Mouse (Mus musculus) telencephalon, adult 2 months (tissue): Measurements from ENCODE around the gene Plce1.

ENCODE experiments used
- DNase-seq: peaks from one replicate; pipeline ENCODE4 v3.0.0-alpha.2; 2011; ENCODE audit warnings: low read depth, low spot score

Gene Plce1

DNA sequence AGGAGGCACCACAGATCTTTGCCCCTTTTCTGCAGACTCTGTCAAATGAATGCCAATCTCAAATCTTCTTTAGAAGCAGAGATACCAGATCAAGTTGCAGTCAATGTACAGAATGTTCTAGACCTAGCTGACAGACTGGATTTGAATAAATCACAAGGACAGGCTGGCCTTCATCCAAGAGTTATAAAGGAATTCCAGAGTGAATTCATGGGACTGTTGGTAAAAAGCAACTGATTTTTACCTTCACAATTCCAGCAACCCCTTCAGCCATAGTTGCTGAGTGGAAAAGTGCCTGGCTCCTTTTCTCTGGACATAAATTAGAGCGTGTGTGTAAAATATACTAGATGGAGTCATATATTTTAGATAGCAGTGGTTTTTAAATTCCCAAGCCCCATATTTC lies 102.0 kb downstream of the Plce1 start:
- no peak for DNase-seq

GRCm38 (mm10) chr19:38587559-38587958 lies 106.7 kb downstream of the Plce1 start:
- DNase-seq: no peak

DNA sequence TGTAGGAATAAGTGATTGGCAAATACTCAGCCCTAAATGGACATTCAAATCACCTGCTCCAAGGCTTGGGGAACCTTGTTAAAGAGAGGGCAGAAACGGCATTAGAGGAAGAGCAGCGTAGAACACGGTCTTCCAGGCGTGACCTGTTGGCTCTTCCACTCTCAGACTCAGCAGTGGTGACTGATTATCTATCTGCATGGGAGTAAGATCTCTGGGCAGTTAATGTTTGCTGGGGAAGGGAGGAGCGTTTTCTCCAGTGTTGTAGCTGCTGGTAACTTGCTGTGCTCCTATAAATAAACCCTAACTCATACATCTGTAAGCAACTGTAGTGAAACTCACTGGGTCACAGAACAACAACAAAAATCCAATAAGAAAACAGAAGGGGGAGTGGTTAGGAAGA lies 108.6 kb downstream of the Plce1 start:
- no peak for DNase-seq

- DNase-seq: no peak
Measured at GRCm38 (mm10) chr19:38589941-38590340, 109.0 kb downstream of the Plce1 start.

DNA sequence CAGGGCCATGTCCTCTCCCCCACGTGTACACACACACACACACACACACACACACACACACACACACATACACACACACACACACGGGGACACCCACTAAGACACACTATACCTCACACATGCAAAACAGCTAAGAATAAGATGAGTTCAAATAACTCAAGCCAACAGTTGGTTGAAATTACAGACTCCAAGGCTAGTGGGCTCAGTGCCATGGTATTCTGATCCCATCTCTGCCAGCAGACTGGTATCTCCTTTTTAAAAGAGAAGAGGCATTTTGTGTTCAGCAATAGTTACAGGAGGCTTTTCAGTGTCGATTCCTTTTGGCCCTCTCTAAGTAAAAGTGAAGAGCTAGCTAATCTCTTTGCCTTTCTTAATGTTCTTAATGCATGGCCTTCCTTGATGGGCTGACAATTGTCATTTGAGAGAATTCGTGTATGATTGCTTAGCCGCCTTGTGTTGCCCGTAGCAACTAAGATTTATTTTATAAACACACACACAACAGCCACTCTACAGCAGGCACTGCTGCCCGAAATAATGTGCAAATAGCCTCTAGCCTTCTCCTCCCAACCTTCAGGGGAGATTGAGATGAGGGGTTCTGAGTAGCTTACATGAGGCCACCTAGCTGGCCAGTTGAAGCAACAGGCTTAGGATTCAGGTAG lies 111.8 kb downstream of the Plce1 start:
- no peak for DNase-seq

- no peak for DNase-seq
Measured at GRCm38 (mm10) chr19:38593225-38593897, 112.5 kb downstream of the Plce1 start.

- DNase-seq: no peak
Measured at GRCm38 (mm10) chr19:38596096-38596495, 115.2 kb downstream of the Plce1 start.

DNA sequence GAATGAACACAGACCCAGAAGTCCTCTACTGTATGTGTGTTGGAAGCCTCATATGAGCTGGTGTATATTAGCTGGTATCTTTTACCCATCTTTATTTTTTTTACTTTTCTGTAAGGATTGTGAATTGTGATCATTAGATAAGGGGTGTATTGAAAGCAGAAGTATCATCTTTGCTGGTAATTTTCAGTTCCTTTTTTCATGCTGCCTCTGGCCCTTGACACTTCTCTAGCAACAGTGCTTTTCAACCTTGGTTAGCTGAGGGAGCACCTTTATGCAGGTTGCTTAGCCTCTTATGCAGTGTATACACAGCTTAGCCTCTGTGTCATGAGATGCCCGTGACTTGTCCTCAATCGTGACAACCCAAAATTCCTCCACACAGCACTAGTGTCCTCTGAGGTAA lies 116.5 kb downstream of the Plce1 start:
- DNase-seq: no peak

- DNase-seq: no peak
Measured at GRCm38 (mm10) chr19:38599001-38599400, 118.1 kb downstream of the Plce1 start.

DNA sequence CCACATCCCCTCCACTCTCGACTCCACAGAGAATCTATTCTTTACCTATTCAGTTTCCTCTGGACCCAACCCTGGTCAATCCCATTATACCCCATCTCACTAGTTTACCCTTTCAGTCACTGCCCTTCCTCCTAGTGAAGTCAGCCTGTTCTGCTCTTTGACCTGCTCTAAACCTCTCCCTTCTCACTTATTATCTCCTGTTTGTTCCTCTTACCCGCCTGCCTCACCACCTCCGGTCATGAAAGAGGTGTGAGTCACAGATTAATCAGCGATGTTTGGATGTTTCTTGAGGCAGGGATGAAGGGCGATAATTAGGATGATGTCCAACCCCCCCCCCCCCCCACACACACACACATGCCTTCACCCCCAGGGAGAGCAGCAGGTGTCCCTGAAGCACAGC lies 120.2 kb downstream of the Plce1 start:
- DNase-seq: no peak

- no peak for DNase-seq
Measured at GRCm38 (mm10) chr19:38602811-38603210, 121.9 kb downstream of the Plce1 start.

- no peak for DNase-seq
Measured at GRCm38 (mm10) chr19:38607236-38607635, 126.3 kb downstream of the Plce1 start.

DNA sequence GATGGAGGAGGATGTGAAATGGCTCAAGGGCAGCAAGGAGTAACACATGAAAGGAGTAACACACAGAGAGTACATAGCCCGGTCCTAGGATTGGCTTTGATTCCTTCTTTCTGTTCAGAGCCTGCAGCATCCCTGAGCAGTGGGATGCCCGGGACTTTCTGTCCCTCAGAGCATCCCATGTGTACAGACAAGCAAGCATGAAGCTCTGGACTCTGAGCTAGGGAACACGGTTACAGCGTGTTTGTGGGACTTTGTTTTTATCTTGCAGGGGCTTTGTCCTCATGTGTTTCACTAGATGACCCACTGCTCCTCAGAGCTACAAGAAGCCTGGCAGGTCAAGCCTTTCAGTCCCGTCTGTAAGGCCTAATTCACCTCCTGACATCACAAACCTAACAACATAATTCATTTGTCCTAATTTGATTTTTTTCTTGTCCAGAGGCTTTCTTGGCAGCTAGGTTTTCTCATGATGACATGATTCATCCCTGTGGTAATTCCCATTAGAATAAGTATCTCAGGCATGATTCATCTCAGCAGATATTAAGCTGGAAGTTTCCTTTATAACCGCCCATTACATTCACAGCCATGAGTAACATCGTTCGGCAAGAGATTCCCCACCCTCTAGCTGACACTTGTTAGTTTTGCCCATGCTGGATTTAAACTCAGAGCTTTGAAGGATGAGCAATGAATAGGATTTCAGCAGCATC lies 128.2 kb downstream of the Plce1 start:
- no peak for DNase-seq

DNA sequence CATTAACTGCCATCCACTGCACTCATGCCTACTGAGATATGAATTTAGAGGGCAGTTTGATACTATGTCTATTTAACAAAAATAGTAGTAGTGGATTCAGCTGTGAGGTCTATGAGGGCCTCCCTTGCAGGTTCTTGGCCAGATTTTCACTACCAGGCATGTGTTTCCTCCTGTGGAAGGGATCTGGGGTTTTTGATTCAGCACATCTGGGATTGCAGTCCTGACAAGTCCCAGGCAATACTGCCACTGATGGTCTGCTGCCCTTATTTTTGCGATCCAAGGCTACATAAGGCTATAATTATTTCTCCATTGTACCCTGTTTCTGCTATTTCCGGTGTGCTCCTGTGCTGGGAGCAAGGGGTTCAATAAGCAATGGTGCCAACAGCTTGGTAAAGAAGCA lies 129.4 kb downstream of the Plce1 start:
- no peak for DNase-seq

- no peak for DNase-seq
Measured at GRCm38 (mm10) chr19:38610809-38611208, 129.9 kb downstream of the Plce1 start.

- DNase-seq: no peak
Measured at GRCm38 (mm10) chr19:38614067-38614675, 133.3 kb downstream of the Plce1 start.

DNA sequence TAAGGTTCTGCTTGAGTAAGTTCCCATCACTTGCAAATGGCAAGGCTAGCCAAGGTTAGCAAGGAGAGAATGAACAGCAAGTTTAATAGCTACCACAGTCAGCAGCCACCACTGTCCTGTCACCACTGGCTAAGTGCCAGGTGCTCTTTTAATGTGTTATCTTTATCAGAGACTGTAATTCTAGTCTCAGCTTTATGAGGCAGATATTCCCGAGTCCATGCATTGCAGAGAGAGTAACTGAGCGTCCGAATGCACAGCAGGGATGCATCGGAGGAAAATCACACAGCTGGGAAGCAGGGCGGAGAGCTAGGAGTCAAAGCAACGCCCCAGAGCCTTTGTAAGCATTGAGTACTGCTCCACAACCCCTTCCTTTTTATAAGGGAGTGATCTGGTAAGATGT lies 134.4 kb downstream of the Plce1 start:
- no peak for DNase-seq

DNA sequence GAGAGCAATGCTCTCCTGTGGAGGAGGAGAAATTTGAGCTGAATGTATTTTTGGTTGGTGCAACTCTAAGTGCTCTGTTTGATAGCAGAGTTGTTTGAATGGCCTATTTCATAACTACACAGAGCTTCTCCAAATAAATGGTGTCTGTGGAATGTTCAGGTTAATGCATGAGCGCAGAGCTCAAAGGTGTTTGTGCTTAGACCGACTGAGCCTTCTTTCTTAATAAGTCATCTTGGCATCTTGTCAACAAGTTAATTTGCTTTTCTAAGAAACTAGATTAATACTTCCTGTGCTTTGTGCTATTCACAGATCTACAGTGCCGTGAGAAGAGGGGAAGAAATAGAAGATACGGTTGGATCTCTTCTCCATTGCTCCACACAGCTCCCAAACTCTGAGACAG lies 139.2 kb downstream of the Plce1 start:
- DNase-seq: no peak

- DNase-seq: no peak
Measured at GRCm38 (mm10) chr19:38621546-38621945, 140.6 kb downstream of the Plce1 start.

GRCm38 (mm10) chr19:38626246-38627015 lies 145.5 kb downstream of the Plce1 start:
- DNase-seq: no peak

DNA sequence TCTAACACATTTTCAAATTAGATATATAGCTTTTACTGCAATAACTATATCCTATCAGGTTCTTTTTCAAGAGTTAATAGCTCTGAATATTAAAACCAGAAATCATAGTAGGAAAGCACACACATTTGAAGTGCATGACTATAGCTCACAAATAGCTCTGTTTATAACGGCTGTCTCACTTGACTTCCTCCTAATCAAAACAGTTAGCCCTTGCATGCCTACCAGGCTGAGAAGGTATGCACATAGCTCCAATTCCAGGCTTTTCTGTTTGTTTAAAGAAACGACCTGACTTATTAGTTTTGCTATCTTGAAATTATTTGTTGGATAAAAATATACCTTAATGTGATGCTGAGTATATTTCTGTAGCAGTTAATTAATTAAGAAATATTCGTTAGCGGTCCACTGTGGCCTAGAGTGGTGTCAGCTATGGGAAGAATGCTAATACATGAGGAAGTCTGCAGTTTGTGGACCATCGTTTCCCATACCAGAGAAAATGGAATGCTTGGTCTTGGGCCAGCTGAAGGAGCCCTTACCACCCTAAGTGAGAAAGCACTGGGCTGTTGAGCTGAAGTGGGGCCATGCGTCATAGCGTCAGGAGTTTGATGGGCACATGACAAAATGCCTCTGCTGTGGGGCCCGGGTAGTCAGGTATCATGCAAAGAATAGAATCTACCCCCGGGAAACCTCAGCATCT lies 146.3 kb downstream of the Plce1 start:
- DNase-seq: no peak
